Mouse (Mus musculus) spleen, postnatal 36 days (tissue): ENCODE data around the gene Wfdc1.

Experiments used
- DNase-seq, 2 experiments: peaks; one replicate each; pipeline ENCODE4 v3.0.0; 2022; ENCODE audit warnings: low spot score in 2 of 2, mixed read lengths in 1 of 2

Wfdc1 gene

GRCm38 (mm10) chr8:119691989-119692388, 25.8 kb downstream of the Wfdc1 start:
- DNase-seq, result no peak

- no peak for DNase-seq
Observed at GRCm38 (mm10) chr8:119694696-119695095, 28.5 kb downstream of the Wfdc1 start.

- DNase-seq, result no peak
Observed at GRCm38 (mm10) chr8:119697163-119697562, 31.0 kb downstream of the Wfdc1 start.

GRCm38 (mm10) chr8:119698960-119699359, 32.8 kb downstream of the Wfdc1 start:
- peak; percentile 38 to 51 for DNase-seq

- DNase-seq, result no peak
Observed at GRCm38 (mm10) chr8:119699549-119700134, 33.5 kb downstream of the Wfdc1 start, which contains the start of gene Atp2c2. Gene Atp2c2, plus strand, starts transcription at chr8:119700009.

GRCm38 (mm10) chr8:119702965-119703364, 36.8 kb downstream of the Wfdc1 start:
- no peak for DNase-seq

- no peak for DNase-seq
Observed at GRCm38 (mm10) chr8:119707146-119707545, 41.0 kb downstream of the Wfdc1 start.

GRCm38 (mm10) chr8:119708471-119708870, 42.3 kb downstream of the Wfdc1 start:
- no peak for DNase-seq

GRCm38 (mm10) chr8:119708878-119709702, 42.9 kb downstream of the Wfdc1 start:
- no peak for DNase-seq

GRCm38 (mm10) chr8:119709703-119710093, 43.5 kb downstream of the Wfdc1 start:
- no peak for DNase-seq

- no peak for DNase-seq
Observed at GRCm38 (mm10) chr8:119712226-119712625, 46.1 kb downstream of the Wfdc1 start.

- no peak for DNase-seq
Observed at GRCm38 (mm10) chr8:119713421-119713820, 47.3 kb downstream of the Wfdc1 start.

GRCm38 (mm10) chr8:119715221-119715620, 49.1 kb downstream of the Wfdc1 start:
- no peak for DNase-seq

GRCm38 (mm10) chr8:119716730-119717299, 50.6 kb downstream of the Wfdc1 start:
- no peak for DNase-seq

- no peak for DNase-seq
Observed at GRCm38 (mm10) chr8:119717765-119718164, 51.6 kb downstream of the Wfdc1 start.

- no peak for DNase-seq
Observed at GRCm38 (mm10) chr8:119719011-119719501, 52.9 kb downstream of the Wfdc1 start.

- DNase-seq, result no peak
Observed at GRCm38 (mm10) chr8:119722348-119722747, 56.2 kb downstream of the Wfdc1 start.

- DNase-seq, result no peak
Observed at GRCm38 (mm10) chr8:119723676-119724075, 57.5 kb downstream of the Wfdc1 start.

- DNase-seq, result no peak
Observed at GRCm38 (mm10) chr8:119724596-119724995, 58.4 kb downstream of the Wfdc1 start.

- no peak for DNase-seq
Observed at GRCm38 (mm10) chr8:119727093-119727492, 60.9 kb downstream of the Wfdc1 start.

GRCm38 (mm10) chr8:119728351-119728895, 62.3 kb downstream of the Wfdc1 start:
- no peak for DNase-seq

- no peak for DNase-seq
Observed at GRCm38 (mm10) chr8:119732072-119732471, 65.9 kb downstream of the Wfdc1 start.
